Mouse (Mus musculus) right cerebral cortex, adult 2 months (tissue): ENCODE data around the gene Ifit3b.
"Not testable (repeated sequence)": the region's sequence is repeated elsewhere in the genome, so short reads cannot be mapped to it uniquely, and the experiment has no call there.

Source experiments
- DNase-seq, 2 experiments: peaks; one replicate each; pipeline ENCODE4 v3.0.0; 2021 to 2022; ENCODE audit warnings: low spot score in 2 of 2

The Ifit3b gene

GRCm38 (mm10) chr19:34607237-34608051 is at the start of gene Ifit3b:
Ifit3b (plus strand) TSS chr19:34607970.
- peak in 1 of 2 experiments; percentile 18 for DNase-seq

GRCm38 (mm10) chr19:34562556-34562955 is 45.2 kb upstream of the Ifit3b start:
- DNase-seq = no peak

- DNase-seq = no peak
Observed at GRCm38 (mm10) chr19:34566178-34566784, 41.5 kb upstream of the Ifit3b start.

GRCm38 (mm10) chr19:34568988-34569895 is 38.5 kb upstream of the Ifit3b start:
- no peak for DNase-seq

- no peak for DNase-seq
Observed at GRCm38 (mm10) chr19:34569896-34570476, 37.8 kb upstream of the Ifit3b start.

- no peak for DNase-seq
Observed at GRCm38 (mm10) chr19:34571080-34571479, 36.7 kb upstream of the Ifit3b start.

- DNase-seq = no peak
Observed at GRCm38 (mm10) chr19:34573650-34574049, 34.1 kb upstream of the Ifit3b start.

GRCm38 (mm10) chr19:34577121-34577520 is 30.6 kb upstream of the Ifit3b start:
- DNase-seq = no peak

- not testable (repeated sequence) for DNase-seq
Observed at GRCm38 (mm10) chr19:34582696-34583095, 25.1 kb upstream of the Ifit3b start.

- DNase-seq = not testable (repeated sequence)
Observed at GRCm38 (mm10) chr19:34583126-34583766, 24.5 kb upstream of the Ifit3b start, which contains the start of gene Ifit3. Ifit3 (plus strand) TSS chr19:34583531.

- DNase-seq = not testable (repeated sequence)
Observed at GRCm38 (mm10) chr19:34585740-34586458, 21.9 kb upstream of the Ifit3b start.

GRCm38 (mm10) chr19:34587898-34588692 is 19.7 kb upstream of the Ifit3b start:
- not testable (repeated sequence) for DNase-seq

GRCm38 (mm10) chr19:34588959-34589358 is 18.8 kb upstream of the Ifit3b start:
- no peak for DNase-seq

GRCm38 (mm10) chr19:34593456-34593855 is 14.3 kb upstream of the Ifit3b start:
- no peak for DNase-seq

- DNase-seq = not testable (repeated sequence)
Observed at GRCm38 (mm10) chr19:34594523-34594922, 13.2 kb upstream of the Ifit3b start.

- no peak for DNase-seq
Observed at GRCm38 (mm10) chr19:34596811-34597210, 11.0 kb upstream of the Ifit3b start.

GRCm38 (mm10) chr19:34598341-34598740 is 9.4 kb upstream of the Ifit3b start:
- peak in 1 of 2 experiments; percentile 32 for DNase-seq

- not testable (repeated sequence) for DNase-seq
Observed at GRCm38 (mm10) chr19:34599250-34599649, 8.5 kb upstream of the Ifit3b start.

GRCm38 (mm10) chr19:34601888-34602287 is 5.9 kb upstream of the Ifit3b start, which contains the start of gene Ifit1bl1:
Ifit1bl1 (minus strand) TSS chr19:34601956.
- not testable (repeated sequence) for DNase-seq
